Mouse (Mus musculus): ENCODE results near the gene Hc. TPM values are rescaled to one million over a fixed set of nuclear protein-coding genes. Genes with fewer than 3 reads are reported as not detected.
A peak's percentile ranks its signal among the peaks of the same experiment; 100 is the strongest.

Gene Hc
- polyA plus RNA-seq, 1 experiment: not detected

DNA sequence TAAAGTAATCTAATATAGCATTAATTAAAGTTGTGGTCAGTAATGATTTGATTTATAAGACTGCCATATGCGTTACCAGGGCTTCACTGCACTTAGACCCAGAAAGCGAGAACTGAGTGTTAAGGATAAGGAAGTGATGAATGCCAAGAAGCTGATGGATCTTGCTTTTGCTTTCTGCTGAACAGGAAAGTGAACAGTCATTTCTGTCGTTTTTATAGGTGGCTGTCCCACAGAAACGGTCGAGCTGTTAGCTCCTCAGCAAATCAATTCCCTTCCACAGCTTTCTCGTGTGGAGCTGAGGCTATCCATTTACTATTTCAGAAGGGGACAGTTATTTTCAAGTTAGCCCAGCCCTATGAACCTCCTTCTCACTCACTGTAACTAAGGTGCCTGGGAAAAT lies 341 bp downstream of the Hc start:
- no peak overlapping the region for H3K27ac ChIP-seq (ENCODE audit: insufficient read depth, low read length)
- no peaks in the 10 kb centered on the region for H3K36me3 ChIP-seq (ENCODE audit: control insufficient read depth, insufficient read depth, low read length)
- H3K27me3 ChIP-seq (ENCODE audit: control insufficient read depth, insufficient read depth, low read length): no peaks in the 10 kb centered on the region
- H3K4me1 ChIP-seq (ENCODE audit: control insufficient read depth, insufficient read depth, insufficient read length): no peaks in the 10 kb centered on the region
- no peak for TF ChIP-seq POLR2A (IDR thresholded peaks at IDR 0.05; ENCODE audit: low read depth, low read length)
- TF ChIP-seq CTCF (IDR thresholded peaks at IDR 0.05; ENCODE audit: extremely low read depth, insufficient read depth, insufficient read length, insufficient replicate concordance): no peak
- DNase-seq (ENCODE audit: low read depth in 1 of 2, low spot score in 2 of 2): no peak
- H3K4me3 ChIP-seq (ENCODE audit: extremely low read depth, insufficient read depth, insufficient read length): no peak overlapping the region
- 27% methylated on average over 6 of the region's 6 CpGs for WGBS

GRCm38 (mm10) chr2:35060256-35060655 lies 982 bp downstream of the Hc start:
- DNase-seq (ENCODE audit: low read depth in 1 of 2, low spot score in 2 of 2): no peak
- Histone ChIP-seq H3K4me1 (ENCODE audit: control insufficient read depth, insufficient read depth, insufficient read length) (no peaks in the 10 kb centered on the region), H3K4me3 (ENCODE audit: extremely low read depth, insufficient read depth, insufficient read length) (no peak overlapping the region), H3K36me3 (ENCODE audit: control insufficient read depth, insufficient read depth, low read length) (no peaks in the 10 kb centered on the region), H3K27ac (ENCODE audit: insufficient read depth, low read length) (no peak overlapping the region), H3K27me3 (ENCODE audit: control insufficient read depth, insufficient read depth, low read length) (no peaks in the 10 kb centered on the region)
- WGBS: 89% methylated on average over 5 of the region's 5 CpGs
- TF ChIP-seq POLR2A (IDR thresholded peaks at IDR 0.05; ENCODE audit: low read depth, low read length): no peak
- no peak for TF ChIP-seq CTCF (IDR thresholded peaks at IDR 0.05; ENCODE audit: extremely low read depth, insufficient read depth, insufficient read length, insufficient replicate concordance)

DNA sequence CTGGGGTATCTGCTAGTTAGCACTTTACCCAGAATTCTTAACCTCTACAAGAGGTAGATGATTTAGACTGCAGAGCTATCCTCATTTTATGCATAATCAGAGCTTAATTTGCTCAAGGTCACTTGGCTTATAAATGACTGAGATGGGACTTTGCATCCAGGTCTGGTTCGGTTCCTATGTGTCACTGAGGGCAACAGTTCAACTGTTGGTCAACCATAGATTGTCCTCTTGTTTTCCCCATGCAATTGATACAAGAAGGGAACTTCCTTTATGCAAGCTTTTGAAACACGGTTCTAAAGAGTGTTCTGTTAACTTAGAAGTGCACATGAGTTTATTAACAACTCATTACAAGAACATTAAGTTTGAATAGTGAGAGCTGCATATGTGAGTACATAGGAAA lies 2.9 kb downstream of the Hc start:
- no peak for TF ChIP-seq CTCF (IDR thresholded peaks at IDR 0.05; ENCODE audit: extremely low read depth, insufficient read depth, insufficient read length, insufficient replicate concordance)
- no peak for TF ChIP-seq POLR2A (IDR thresholded peaks at IDR 0.05; ENCODE audit: low read depth, low read length)
- H3K27me3 ChIP-seq (ENCODE audit: control insufficient read depth, insufficient read depth, low read length): no peaks in the 10 kb centered on the region
- DNase-seq (ENCODE audit: low read depth in 1 of 2, low spot score in 2 of 2): no peak
- no peak overlapping the region for H3K4me3 ChIP-seq (ENCODE audit: extremely low read depth, insufficient read depth, insufficient read length)
- no peak overlapping the region for H3K27ac ChIP-seq (ENCODE audit: insufficient read depth, low read length)
- WGBS: 75% methylated on average over 2 of the region's 2 CpGs
- no peaks in the 10 kb centered on the region for H3K36me3 ChIP-seq (ENCODE audit: control insufficient read depth, insufficient read depth, low read length)
- H3K4me1 ChIP-seq (ENCODE audit: control insufficient read depth, insufficient read depth, insufficient read length): no peaks in the 10 kb centered on the region

DNA sequence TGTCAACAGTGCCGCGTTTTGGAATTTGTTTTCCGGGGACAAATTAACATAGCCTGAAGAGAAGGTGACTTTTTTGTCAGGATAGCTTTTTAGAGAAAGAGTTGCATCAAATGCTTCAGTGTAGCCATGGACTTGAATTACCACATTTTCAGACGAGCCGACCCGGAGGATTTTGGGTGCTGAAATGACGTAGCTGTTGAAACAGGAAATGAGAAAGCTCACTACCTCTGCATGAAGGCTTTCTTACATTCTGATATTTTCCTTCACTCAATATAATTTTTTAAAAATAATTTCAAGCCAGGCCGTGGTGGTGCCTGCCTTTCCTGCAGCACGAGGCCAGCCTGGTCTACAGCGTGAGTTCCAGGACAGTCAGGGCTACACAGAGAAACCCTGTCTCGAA lies 4.0 kb downstream of the Hc start:
- Histone ChIP-seq H3K4me1 (ENCODE audit: control insufficient read depth, insufficient read depth, insufficient read length) (no peaks in the 10 kb centered on the region), H3K27me3 (ENCODE audit: control insufficient read depth, insufficient read depth, low read length) (no peaks in the 10 kb centered on the region), H3K27ac (ENCODE audit: insufficient read depth, low read length) (no peak overlapping the region), H3K36me3 (ENCODE audit: control insufficient read depth, insufficient read depth, low read length) (no peaks in the 10 kb centered on the region), H3K4me3 (ENCODE audit: extremely low read depth, insufficient read depth, insufficient read length) (no peak overlapping the region)
- 66% methylated on average over 11 of the region's 11 CpGs for WGBS
- TF ChIP-seq CTCF (IDR thresholded peaks at IDR 0.05; ENCODE audit: extremely low read depth, insufficient read depth, insufficient read length, insufficient replicate concordance) (no peak), POLR2A (IDR thresholded peaks at IDR 0.05; ENCODE audit: low read depth, low read length) (no peak)
- DNase-seq (ENCODE audit: low read depth in 1 of 2, low spot score in 2 of 2): no peak

DNA sequence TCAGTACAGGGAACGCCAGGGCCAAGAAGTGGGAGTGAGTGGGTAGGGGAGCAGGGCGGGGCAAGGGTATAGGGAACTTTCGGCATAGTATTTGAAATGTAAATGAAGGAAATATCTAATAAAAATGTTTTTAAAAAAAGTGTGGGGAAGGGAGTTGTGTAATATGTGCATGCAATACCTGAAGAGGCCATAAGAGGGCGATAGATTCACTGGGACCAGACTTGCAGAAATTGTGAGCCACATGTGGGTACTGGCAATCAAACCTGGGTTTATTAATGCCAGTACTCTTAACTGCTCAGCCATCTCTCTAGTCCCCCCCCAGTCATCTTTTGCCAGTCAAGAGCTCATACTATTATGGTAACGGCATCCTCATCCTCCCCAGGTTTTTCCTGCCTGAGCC lies 12.4 kb downstream of the Hc start:
- H3K27ac ChIP-seq (ENCODE audit: insufficient read depth, low read length): no peak overlapping the region
- WGBS: 43% methylated on average over 5 of the region's 5 CpGs
- H3K27me3 ChIP-seq (ENCODE audit: control insufficient read depth, insufficient read depth, low read length): no peaks in the 10 kb centered on the region
- no peak overlapping the region for H3K4me3 ChIP-seq (ENCODE audit: extremely low read depth, insufficient read depth, insufficient read length)
- peak; percentile 6 to 37 for DNase-seq (ENCODE audit: low read depth in 1 of 2, low spot score in 2 of 2)
- H3K4me1 ChIP-seq (ENCODE audit: control insufficient read depth, insufficient read depth, insufficient read length): no peaks in the 10 kb centered on the region
- H3K36me3 ChIP-seq (ENCODE audit: control insufficient read depth, insufficient read depth, low read length): no peaks in the 10 kb centered on the region
- TF ChIP-seq POLR2A (IDR thresholded peaks at IDR 0.05; ENCODE audit: low read depth, low read length) (no peak), CTCF (IDR thresholded peaks at IDR 0.05; ENCODE audit: extremely low read depth, insufficient read depth, insufficient read length, insufficient replicate concordance) (peak; percentile 38; the same call in 1 of the 2 replicates)

DNA sequence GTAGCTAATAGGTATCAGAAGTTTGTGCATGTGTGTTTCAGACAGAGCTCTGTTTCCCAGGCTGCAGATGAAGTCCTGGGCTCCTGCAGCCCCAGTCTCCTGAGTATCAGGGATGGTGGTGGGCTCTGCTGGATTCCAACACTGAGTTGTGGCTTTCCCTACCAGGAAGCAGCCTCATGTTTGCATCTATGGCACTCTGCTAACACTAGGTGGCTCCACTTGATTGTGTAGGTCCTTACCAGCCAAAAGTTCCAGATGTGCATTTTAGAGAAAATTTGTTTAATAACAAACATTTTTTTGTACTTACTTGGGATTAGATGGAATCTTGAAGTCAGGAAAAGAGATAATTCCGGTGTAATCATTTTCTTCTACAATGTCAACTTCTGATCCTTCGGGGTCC lies 16.3 kb downstream of the Hc start:
- H3K4me1 ChIP-seq (ENCODE audit: control insufficient read depth, insufficient read depth, insufficient read length): no peaks in the 10 kb centered on the region
- no peak overlapping the region for H3K4me3 ChIP-seq (ENCODE audit: extremely low read depth, insufficient read depth, insufficient read length)
- no peaks in the 10 kb centered on the region for H3K27me3 ChIP-seq (ENCODE audit: control insufficient read depth, insufficient read depth, low read length)
- no peaks in the 10 kb centered on the region for H3K36me3 ChIP-seq (ENCODE audit: control insufficient read depth, insufficient read depth, low read length)
- peak; percentile 8 to 15 for DNase-seq (ENCODE audit: low read depth in 1 of 2, low spot score in 2 of 2)
- WGBS: 67% methylated on average over 2 of the region's 2 CpGs
- no peak overlapping the region for H3K27ac ChIP-seq (ENCODE audit: insufficient read depth, low read length)
- TF ChIP-seq POLR2A (IDR thresholded peaks at IDR 0.05; ENCODE audit: low read depth, low read length) (no peak), CTCF (IDR thresholded peaks at IDR 0.05; ENCODE audit: extremely low read depth, insufficient read depth, insufficient read length, insufficient replicate concordance) (peak; percentile 38; the same call in 1 of the 2 replicates)

DNA sequence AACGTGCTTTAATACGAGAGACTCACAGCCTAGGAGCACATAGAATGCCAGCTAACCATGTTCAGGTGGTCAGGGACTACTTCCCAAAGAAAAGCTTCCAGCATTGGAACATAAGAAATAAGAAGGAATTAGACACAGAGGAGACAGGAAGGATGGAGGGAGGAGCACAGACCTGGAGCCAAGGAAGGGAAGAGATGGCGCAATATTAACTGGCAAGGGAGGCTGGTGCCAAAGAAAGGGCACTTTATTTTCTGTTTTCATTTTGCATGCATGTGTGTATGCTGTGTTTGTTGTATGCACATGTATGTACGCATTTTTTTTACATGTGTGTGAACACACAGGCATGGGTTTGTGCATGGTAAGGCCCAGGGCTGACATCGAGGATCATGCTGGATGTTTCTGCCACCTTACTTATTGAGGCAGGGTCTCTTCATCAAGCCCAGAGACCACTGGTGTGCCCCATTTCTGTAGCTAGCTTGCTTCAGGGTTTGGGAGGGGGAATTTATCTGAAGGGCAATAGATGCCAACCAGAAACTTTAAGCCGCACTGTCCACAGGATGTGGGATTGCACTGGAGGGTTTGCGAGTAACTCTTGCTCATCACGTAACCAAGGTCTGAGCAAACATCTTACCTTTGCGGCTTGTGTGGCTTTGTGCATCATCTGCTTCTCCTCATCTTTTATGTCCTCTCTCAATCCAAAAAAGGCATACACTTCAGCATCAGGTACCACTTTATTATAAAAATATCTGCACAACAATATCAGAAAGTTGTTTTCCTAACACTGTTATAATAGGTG lies 22.5 kb downstream of the Hc start:
- H3K27me3 ChIP-seq (ENCODE audit: control insufficient read depth, insufficient read depth, low read length): no peaks in the 10 kb centered on the region
- no peak for DNase-seq (ENCODE audit: low read depth in 1 of 2, low spot score in 2 of 2)
- TF ChIP-seq POLR2A (IDR thresholded peaks at IDR 0.05; ENCODE audit: low read depth, low read length): no peak
- TF ChIP-seq CTCF (IDR thresholded peaks at IDR 0.05; ENCODE audit: extremely low read depth, insufficient read depth, insufficient read length, insufficient replicate concordance): no peak
- 81% methylated on average over 9 of the region's 9 CpGs for WGBS
- no peaks in the 10 kb centered on the region for H3K36me3 ChIP-seq (ENCODE audit: control insufficient read depth, insufficient read depth, low read length)
- H3K4me3 ChIP-seq (ENCODE audit: extremely low read depth, insufficient read depth, insufficient read length): no peak overlapping the region
- no peaks in the 10 kb centered on the region for H3K4me1 ChIP-seq (ENCODE audit: control insufficient read depth, insufficient read depth, insufficient read length)
- H3K27ac ChIP-seq (ENCODE audit: insufficient read depth, low read length): no peak overlapping the region
